Comparison of ENCODE assay signal across 8 mouse cellular contexts in the genomic region with DNA sequence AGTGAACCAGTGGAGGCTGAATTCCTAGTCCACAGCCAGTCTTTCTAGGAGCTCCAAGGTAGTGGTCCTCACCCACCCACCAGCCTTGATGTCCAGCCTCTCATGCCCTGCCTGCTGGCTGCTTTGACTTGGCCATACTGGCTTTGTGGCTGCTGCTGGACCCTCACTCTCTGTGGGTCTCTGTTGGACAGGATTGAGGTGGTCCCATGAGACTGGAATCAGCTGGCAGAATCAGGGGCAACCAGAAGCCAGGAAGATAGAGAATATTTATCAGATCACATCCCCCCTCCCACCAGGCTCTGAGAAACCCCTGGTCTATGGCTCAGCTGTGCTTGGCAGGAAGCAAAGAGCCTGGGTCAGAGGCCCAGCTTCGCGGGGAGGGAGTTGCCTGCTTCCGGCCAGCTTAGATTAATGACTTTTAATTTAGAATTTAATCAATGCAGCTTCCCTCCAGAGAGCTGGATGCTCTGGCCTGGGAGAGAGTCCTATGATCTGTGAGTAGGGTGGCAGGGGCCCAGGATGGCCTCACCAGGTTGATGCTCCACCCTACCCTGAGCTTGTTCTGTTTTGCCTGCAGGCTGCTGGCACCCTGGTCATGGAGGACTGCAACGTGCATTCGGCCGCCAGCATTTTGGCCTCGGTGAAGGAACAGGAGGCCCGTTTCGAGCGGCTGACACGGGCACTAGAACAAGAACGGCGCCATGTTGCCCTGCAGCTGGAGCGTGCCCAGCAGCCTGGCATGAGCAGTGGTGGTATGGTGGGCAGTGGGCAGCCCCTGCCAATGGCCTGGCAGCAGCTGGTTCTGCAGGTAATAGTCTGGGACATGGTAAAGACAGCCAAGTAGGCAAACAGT. TPM values are rescaled to one million over a fixed set of nuclear protein-coding genes. Genes with fewer than 3 reads are reported as not detected.
A peak's percentile ranks its signal among the peaks of the same experiment; 100 is the strongest.
DNase-seq lines count a peak whose midpoint lies in the region; ATAC-seq and TF ChIP-seq lines count a peak whose summit lies in the region.

No protein-coding gene starts in this region.

- H3K4me2 ChIP-seq in forebrain, embryonic 11.5 days (ENCODE audit: low read depth, low read length, severe bottlenecking): no peak overlapping the region
- H3K4me2 ChIP-seq in forebrain, embryonic 14.5 days (ENCODE audit: low read length): no peak overlapping the region
- no peak overlapping the region for H3K4me2 ChIP-seq in stomach, embryonic 15.5 days

- 90% methylated on average over 14 of the region's 14 CpGs for WGBS in forebrain, embryonic 11.5 days
- 90% methylated on average over 14 of the region's 14 CpGs for WGBS in forebrain, embryonic 14.5 days
- 76% methylated on average over 14 of the region's 14 CpGs for WGBS in spleen, adult 2 months
- 78% methylated on average over 14 of the region's 14 CpGs for WGBS in stomach, embryonic 15.5 days

- no peaks in the 10 kb centered on the region for H3K9me3 ChIP-seq in forebrain, embryonic 11.5 days (ENCODE audit: control insufficient read depth, low read length)
- no peaks in the 10 kb centered on the region for H3K9me3 ChIP-seq in forebrain, embryonic 14.5 days (replicated peaks; ENCODE audit: control insufficient read depth, low read length)
- H3K9me3 ChIP-seq in stomach, embryonic 15.5 days: no peaks in the 10 kb centered on the region

- TF ChIP-seq POLR2A in spleen, adult 2 months (IDR thresholded peaks at IDR 0.05; ENCODE audit: low read depth, low read length): no peak

- no peak overlapping the region for H3K9ac ChIP-seq in forebrain, embryonic 11.5 days (ENCODE audit: low read length)
- no peak overlapping the region for H3K9ac ChIP-seq in forebrain, embryonic 14.5 days (ENCODE audit: low read length)
- H3K9ac ChIP-seq in stomach, embryonic 15.5 days: no peak overlapping the region

- no peak overlapping the region for H3K4me3 ChIP-seq in forebrain, embryonic 11.5 days (ENCODE audit: low read depth, low read length)
- no peak overlapping the region for H3K4me3 ChIP-seq in forebrain, embryonic 14.5 days (ENCODE audit: low read depth, low read length)
- no peak overlapping the region for H3K4me3 ChIP-seq in spleen, adult 2 months (ENCODE audit: extremely low read depth, insufficient read depth, insufficient read length)
- H3K4me3 ChIP-seq in stomach, embryonic 15.5 days (replicated peaks): no peak overlapping the region

- peaks cover 26% of the 10 kb centered on the region for H3K4me1 ChIP-seq in forebrain, embryonic 11.5 days (replicated peaks; ENCODE audit: control insufficient read depth, insufficient read depth, low read length)
- peaks cover 28% of the 10 kb centered on the region for H3K4me1 ChIP-seq in forebrain, embryonic 14.5 days (ENCODE audit: control insufficient read depth, insufficient read depth, low read length)
- H3K4me1 ChIP-seq in spleen, adult 2 months (ENCODE audit: control insufficient read depth, insufficient read depth, insufficient read length): peaks cover 20% of the 10 kb centered on the region
- H3K4me1 ChIP-seq in stomach, embryonic 15.5 days: peaks cover 31% of the 10 kb centered on the region

- no peak for ATAC-seq in forebrain, embryonic 11.5 days (replicated peaks; ENCODE audit: low FRiP score)
- ATAC-seq in forebrain, embryonic 14.5 days: no peak
- ATAC-seq in stomach, embryonic 15.5 days (ENCODE audit: insufficient read depth, low FRiP score, low read depth): no peak

- no peaks in the 10 kb centered on the region for H3K36me3 ChIP-seq in forebrain, embryonic 11.5 days (ENCODE audit: control insufficient read depth, insufficient read depth, low read length)
- H3K36me3 ChIP-seq in forebrain, embryonic 14.5 days (ENCODE audit: control insufficient read depth, insufficient read depth, low read length): no peaks in the 10 kb centered on the region
- no peaks in the 10 kb centered on the region for H3K36me3 ChIP-seq in spleen, adult 2 months (ENCODE audit: control insufficient read depth, insufficient read depth, low read length)
- H3K36me3 ChIP-seq in stomach, embryonic 15.5 days: no peaks in the 10 kb centered on the region

- TF ChIP-seq CTCF in spleen, adult 2 months (IDR thresholded peaks at IDR 0.05; ENCODE audit: extremely low read depth, insufficient read depth, insufficient read length, insufficient replicate concordance): no peak

- DNase-seq in forebrain, embryonic 11.5 days (ENCODE audit: low spot score): peak; percentile 47
- no peak for DNase-seq in forebrain, embryonic 14.5 days (ENCODE audit: low spot score)
- DNase-seq in spleen, adult 2 months (ENCODE audit: low read depth in 1 of 2, low spot score in 2 of 2): no peak
- DNase-seq in spleen, adult 12 weeks (ENCODE audit: low spot score): no peak
- peak; percentile 29 for DNase-seq in liver
- DNase-seq in left cerebral cortex, adult 9 months (ENCODE audit: low spot score in 2 of 2): no peak
- DNase-seq in adrenal gland, adult (ENCODE audit: inconsistent age in 2 of 2, low spot score in 1 of 2): no peak

- no peaks in the 10 kb centered on the region for H3K27me3 ChIP-seq in forebrain, embryonic 11.5 days (ENCODE audit: control insufficient read depth, insufficient read depth, low read length)
- H3K27me3 ChIP-seq in forebrain, embryonic 14.5 days (replicated peaks; ENCODE audit: control insufficient read depth, insufficient read depth, low read length): no peaks in the 10 kb centered on the region
- no peaks in the 10 kb centered on the region for H3K27me3 ChIP-seq in spleen, adult 2 months (ENCODE audit: control insufficient read depth, insufficient read depth, low read length)
- no peaks in the 10 kb centered on the region for H3K27me3 ChIP-seq in stomach, embryonic 15.5 days (replicated peaks)

- H3K27ac ChIP-seq in forebrain, embryonic 11.5 days (ENCODE audit: low read depth, low read length): no peak overlapping the region
- no peak overlapping the region for H3K27ac ChIP-seq in forebrain, embryonic 14.5 days (ENCODE audit: low read depth, low read length)
- H3K27ac ChIP-seq in spleen, adult 2 months (ENCODE audit: insufficient read depth, low read length): peak overlapping the region; percentile 59
- H3K27ac ChIP-seq in stomach, embryonic 15.5 days: peak overlapping the region; percentile 59

RNA-seq across cellular contexts. Expression of gene Txnrd2, which starts 37.4 kb away (rescaled TPM):
- polyA plus RNA-seq in forebrain, embryonic 11.5 days (2014; fragmentation: Nextera tagmentation; extraction: Ambion mirVana): 24.8 and 26.7 TPM in 2 replicates
- polyA plus RNA-seq in forebrain, embryonic 14.5 days (2014; fragmentation: Nextera tagmentation; extraction: Ambion mirVana): 22.0 and 23.5 TPM in 2 replicates
- polyA plus RNA-seq in spleen, adult 2 months (2012; rRNA removed): 22.3 and 29.0 TPM in 2 replicates
- 24.4 and 26.1 TPM in 2 replicates for polyA plus RNA-seq in stomach, embryonic 15.5 days (2015; fragmentation: Nextera tagmentation; extraction: Ambion mirVana)

RNA-seq across cellular contexts. Expression of gene Comt, which starts 37.8 kb away (rescaled TPM):
- 53.6 and 55.2 TPM in 2 replicates for polyA plus RNA-seq in forebrain, embryonic 11.5 days (2014; fragmentation: Nextera tagmentation; extraction: Ambion mirVana)
- 54.6 and 71.9 TPM in 2 replicates for polyA plus RNA-seq in forebrain, embryonic 14.5 days (2014; fragmentation: Nextera tagmentation; extraction: Ambion mirVana)
- polyA plus RNA-seq in spleen, adult 2 months (2012; rRNA removed): 64.7 and 87.1 TPM in 2 replicates
- polyA plus RNA-seq in stomach, embryonic 15.5 days (2015; fragmentation: Nextera tagmentation; extraction: Ambion mirVana): 95.5 and 101 TPM in 2 replicates

RNA-seq across cellular contexts. Expression of gene Arvcf, which starts 40.8 kb away (rescaled TPM):
- 99.4 and 103 TPM in 2 replicates for polyA plus RNA-seq in forebrain, embryonic 11.5 days (2014; fragmentation: Nextera tagmentation; extraction: Ambion mirVana)
- 46.8 and 47.8 TPM in 2 replicates for polyA plus RNA-seq in forebrain, embryonic 14.5 days (2014; fragmentation: Nextera tagmentation; extraction: Ambion mirVana)
- 55.9 and 57.1 TPM in 2 replicates for polyA plus RNA-seq in spleen, adult 2 months (2012; rRNA removed)
- 25.3 and 28.7 TPM in 2 replicates for polyA plus RNA-seq in stomach, embryonic 15.5 days (2015; fragmentation: Nextera tagmentation; extraction: Ambion mirVana)

RNA-seq across cellular contexts. Expression of gene Tango2, which starts 40.9 kb away (rescaled TPM):
- 39.1 and 40.4 TPM in 2 replicates for polyA plus RNA-seq in forebrain, embryonic 11.5 days (2014; fragmentation: Nextera tagmentation; extraction: Ambion mirVana)
- polyA plus RNA-seq in forebrain, embryonic 14.5 days (2014; fragmentation: Nextera tagmentation; extraction: Ambion mirVana): 78.7 and 81.3 TPM in 2 replicates
- 29.4 and 31.1 TPM in 2 replicates for polyA plus RNA-seq in spleen, adult 2 months (2012; rRNA removed)
- 29.0 and 34.9 TPM in 2 replicates for polyA plus RNA-seq in stomach, embryonic 15.5 days (2015; fragmentation: Nextera tagmentation; extraction: Ambion mirVana)

Comparison
In these comparisons a context has a peak if more than half of its experiments do, and no peak if none do; other contexts are left out.
1. DNase-seq: peak in forebrain, embryonic 11.5 days (single experiment) and liver (single experiment); none in forebrain, embryonic 14.5 days (single experiment), spleen, adult 2 months (0 of 2), spleen, adult 12 weeks (single experiment), left cerebral cortex, adult 9 months (0 of 2) and adrenal gland, adult (0 of 2).
2. H3K27ac ChIP-seq: peak in spleen, adult 2 months (single experiment) and stomach, embryonic 15.5 days (single experiment); none in forebrain, embryonic 11.5 days (single experiment) and forebrain, embryonic 14.5 days (single experiment).